ENCODE assay signal across 12 mouse cellular contexts in the genomic region with DNA sequence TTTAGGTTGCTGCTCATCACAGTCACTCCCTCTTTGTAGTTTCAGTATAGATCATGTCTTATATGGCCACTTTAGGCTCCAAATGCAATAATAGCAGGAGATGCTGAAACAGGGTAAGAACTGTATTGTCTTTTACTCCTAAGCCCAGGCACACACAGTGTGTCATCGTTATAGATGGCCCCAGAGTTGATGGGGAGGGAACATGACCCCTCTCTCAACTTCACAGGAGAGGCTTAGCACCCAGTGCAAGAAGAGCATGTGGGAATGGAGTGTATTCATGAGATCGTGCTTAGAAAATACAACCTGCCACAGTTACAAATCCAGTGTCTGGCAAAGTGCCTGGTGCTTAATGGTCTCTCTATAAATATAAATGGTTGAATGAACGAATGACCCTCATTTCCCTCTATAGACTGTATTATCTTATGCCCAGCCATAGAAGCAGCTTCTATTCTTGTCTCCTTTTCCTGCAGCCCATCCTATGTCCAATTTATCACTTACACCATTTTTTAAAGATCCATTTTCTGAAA.
"Had no signal": no experiment of that assay in that cellular context is flagged by ENCODE, and none has a peak within 500 bp of the region (broad histone marks: within the 10 kb centered on the region; RNA-seq: fewer than 3 reads in every experiment).

No protein-coding gene starts in this region.

- H3K4me3 ChIP-seq: limb, embryonic 15.5 days; liver, embryonic 12.5 days; midbrain, embryonic 12.5 days had no signal

- H3K36me3 ChIP-seq: limb, embryonic 15.5 days; liver, embryonic 12.5 days; midbrain, embryonic 12.5 days had no signal

- DNase-seq: kidney, adult 8-10 months; kidney, postnatal 10 days; kidney, postnatal 4 days; left cerebral cortex, postnatal 4 days; right cerebral cortex, adult 18-20 months; thymus, adult 2 months; thymus, postnatal 25 days had no signal

- H3K27ac ChIP-seq: limb, embryonic 15.5 days; liver, embryonic 12.5 days; midbrain, embryonic 12.5 days had no signal

- H3K27me3 ChIP-seq: limb, embryonic 15.5 days; liver, embryonic 12.5 days; midbrain, embryonic 12.5 days had no signal

- H3K4me1 ChIP-seq: liver, embryonic 12.5 days had no signal

- ATAC-seq: intestine, embryonic 16.5 days; liver, embryonic 12.5 days; midbrain, embryonic 16.5 days had no signal

- H3K4me2 ChIP-seq: limb, embryonic 15.5 days; liver, embryonic 12.5 days; midbrain, embryonic 12.5 days had no signal

- H3K9me3 ChIP-seq: limb, embryonic 15.5 days; liver, embryonic 12.5 days; midbrain, embryonic 12.5 days had no signal

- H3K9ac ChIP-seq: limb, embryonic 15.5 days; liver, embryonic 12.5 days; midbrain, embryonic 12.5 days had no signal
